Mouse (Mus musculus) c-Kit-positive CD71-positive TER-119-negative erythroid progenitor cells, embryonic 14.5 days (primary cell): Measurements from ENCODE around the gene Th.

ENCODE experiments used
- DNase-seq: peaks from one replicate; pipeline ENCODE4 v3.0.0-alpha.2; 2013; ENCODE audit warnings: low read depth

The Th gene

DNA sequence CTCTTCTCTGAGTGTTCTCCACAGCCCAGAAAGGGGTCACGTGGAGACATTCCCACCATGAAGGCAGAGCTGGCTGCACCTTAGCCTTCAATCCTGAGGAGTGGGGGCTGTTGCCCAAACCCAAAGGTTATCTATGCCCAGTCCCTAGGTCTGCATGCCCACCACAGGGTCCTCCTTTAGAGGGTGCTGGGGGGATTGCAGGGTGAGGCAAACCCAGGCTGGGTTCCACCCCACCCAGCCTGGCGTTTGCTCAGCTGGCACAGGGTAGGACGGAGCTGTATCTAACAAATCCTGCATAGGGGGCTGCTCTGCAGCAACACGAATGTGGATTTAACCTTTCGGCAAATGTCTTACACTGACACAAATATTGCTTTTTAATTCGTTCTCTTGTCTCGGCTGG, 29.2 kb downstream of the Th start:
- DNase-seq, result no peak

DNA sequence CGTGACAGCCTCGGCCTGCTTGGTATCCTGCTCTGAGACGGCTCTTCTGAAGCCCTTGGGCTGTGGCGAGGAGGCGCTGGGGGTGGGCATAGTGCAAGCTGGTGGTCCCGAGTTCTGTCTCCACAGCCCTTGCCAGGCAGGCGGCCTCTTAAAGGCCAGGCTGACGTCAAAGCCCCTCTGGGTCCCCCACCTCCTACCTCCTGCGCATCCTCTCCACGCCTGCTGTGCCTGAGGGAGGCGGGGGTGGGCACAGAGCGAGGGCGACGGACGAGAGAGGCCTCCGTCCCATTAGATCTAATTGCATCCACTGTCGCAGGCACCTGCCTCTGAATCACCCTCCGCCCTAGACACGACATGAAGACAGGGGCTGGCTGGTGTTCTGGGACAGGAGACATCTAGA, 31.1 kb downstream of the Th start:
- no peak for DNase-seq

DNA sequence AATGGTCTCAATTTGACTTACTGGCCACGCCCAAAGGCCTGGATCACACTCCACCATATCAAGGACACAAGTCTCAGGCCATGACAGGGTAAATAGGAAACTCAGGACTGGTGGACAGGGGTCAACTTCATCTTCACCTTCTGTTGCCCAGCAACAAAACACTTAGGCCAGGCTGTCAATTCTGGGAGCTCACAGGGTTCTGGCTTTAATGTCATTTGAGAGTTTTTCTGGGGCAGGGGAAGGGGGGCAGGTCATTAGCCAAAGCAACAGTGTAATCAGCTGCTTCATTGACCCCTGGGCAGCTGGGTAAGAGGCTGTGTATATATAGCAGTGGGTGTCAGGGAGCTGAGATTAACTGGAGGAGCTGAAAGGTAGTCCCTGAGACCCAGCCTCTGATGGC, 33.5 kb downstream of the Th start:
- no peak for DNase-seq

DNA sequence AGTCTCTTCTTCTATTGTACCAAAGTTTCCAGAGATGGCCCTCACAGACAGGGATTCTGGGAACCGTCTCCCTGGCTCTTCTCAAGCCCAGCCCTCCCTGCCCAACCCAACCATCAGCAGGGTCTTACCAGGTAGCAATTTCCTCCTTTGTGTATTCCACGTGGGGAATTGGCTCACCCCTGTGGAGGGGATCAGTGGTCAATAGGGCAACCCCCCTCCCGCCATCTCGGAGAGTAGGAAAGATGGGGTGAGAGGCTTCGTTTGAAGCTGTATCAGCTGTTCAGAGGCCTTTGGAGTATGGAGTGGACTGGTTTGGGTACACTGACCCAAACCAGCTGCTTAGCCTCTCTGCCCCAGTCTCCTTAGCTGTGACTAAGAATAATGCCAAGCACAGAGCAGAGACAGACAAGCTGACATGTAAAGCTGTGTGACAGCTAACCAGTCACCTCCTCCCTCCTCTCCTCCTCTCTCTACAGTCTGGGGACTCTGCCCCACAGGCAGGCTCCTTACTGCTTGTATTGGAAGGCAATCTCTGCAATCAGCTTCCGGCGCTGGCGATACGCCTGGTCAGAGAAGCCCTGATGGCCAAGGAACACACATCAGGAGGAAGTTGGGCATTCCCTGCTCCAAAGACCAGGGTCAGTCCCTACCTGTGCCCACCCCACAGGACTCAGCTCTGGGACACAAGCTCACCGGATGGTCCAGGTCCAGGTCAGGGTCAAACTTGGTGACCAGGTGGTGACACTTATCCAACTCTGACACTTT, 34.8 kb downstream of the Th start:
- DNase-seq, result no peak

DNA sequence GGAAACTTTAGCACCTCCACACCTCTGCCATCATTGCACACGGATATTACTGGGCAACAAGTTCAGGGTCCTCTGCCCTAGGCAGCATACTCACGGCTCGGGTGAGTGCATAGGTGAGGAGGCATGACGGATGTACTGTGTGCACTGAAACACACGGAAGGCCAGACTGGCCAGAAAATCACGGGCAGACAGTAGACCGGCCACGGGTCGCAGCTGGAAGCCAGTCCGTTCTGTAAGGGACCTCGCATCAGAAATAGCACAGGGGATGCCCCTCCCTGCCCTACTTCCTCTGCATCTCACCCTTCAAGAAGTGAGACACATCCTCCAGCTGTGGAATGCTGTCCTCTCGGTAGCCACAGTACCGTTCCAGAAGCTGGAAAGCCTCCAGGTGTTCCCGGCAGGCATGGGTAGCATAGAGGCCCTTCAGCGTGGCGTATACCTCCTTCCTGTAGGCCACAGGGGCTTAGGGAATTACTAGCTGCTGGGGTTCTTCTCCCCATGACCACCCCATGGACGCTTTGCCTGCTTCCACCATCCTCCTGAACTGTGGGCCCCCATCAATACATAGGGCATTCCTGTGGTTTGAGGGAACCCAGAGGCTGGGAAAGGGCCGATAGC, 35.6 kb downstream of the Th start:
- no peak for DNase-seq

DNA sequence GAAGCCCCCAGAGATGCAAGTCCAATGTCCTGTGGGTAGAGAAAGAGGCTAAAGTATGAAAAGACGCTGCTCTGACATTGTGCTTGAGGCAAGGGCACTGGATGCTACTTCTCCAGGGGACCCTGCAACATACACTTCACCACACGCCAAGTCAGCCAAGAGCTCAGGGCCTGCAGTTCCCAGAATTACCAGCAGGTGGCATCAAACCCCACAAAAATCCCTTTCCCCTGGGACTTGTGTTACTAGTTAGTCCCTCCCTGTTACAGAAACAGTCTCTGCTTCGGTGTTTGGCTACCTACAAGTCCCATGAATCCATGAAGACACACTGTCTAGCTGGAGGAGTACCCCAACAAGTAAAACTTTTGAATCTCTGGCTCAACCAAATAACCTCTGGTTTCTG, 36.3 kb downstream of the Th start:
- DNase-seq, result peak; percentile 63

DNA sequence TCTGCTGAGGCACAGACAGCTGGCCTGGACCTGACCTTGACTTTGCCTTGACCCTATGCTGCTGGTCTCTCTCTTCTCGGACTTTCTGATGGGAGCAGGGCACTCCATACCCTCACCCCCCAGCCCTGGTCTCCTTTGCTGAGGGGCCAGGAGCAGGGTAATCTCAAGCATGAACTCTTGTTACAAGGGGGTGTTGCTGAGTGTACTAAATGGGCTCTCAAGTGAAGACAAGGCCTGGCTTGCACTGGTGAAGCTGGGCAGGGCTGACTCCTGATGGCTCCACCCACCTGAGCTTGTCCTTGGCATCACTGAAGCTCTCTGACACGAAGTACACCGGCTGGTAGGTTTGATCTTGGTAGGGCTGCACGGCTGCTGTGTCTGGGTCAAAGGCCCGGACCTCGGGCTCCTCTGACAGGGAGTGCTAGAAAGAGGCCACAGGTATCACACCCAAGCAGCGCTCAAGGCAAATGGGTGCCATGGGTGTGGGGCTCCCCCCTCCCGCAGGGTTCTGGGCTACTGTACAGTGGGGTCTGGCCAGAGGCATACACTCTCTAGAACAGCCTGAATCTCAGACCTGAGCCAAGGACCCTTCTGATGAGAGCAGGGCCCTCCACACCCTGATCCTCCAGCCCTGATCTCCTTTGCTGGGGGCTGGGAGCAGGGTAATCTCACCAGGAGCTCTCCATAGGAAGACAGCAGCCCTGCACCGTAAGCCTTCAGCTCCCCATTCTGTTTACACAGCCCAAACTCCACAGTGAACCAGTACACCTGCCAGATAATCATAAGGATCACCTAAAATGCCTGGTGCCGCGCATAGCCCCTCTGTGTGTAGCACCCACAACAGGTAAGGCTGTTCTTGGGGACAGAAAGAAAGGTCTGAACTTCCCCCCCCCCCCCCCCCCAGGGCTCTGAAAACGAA, 36.9 kb downstream of the Th start:
- DNase-seq, result no peak

DNA sequence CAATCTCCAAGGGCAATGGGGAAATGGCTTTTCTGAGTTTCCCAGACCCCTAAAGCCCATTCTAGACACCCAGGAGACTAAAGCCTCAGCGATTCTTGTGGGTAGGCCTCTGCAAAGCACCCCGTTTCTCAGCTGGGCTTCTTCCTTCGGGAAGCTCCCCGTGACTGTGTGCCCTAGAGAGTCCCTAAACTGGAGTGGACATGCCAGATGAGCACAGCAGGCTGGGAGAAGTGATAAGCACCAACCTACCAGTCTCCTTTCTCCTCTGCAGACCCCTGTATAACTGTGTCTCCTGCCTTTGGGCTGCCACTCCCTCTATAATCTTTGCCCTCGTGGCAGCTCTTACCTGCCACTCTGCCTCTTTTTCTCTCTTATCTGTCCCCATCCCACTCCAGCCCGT, 37.6 kb downstream of the Th start:
- no peak for DNase-seq

DNA sequence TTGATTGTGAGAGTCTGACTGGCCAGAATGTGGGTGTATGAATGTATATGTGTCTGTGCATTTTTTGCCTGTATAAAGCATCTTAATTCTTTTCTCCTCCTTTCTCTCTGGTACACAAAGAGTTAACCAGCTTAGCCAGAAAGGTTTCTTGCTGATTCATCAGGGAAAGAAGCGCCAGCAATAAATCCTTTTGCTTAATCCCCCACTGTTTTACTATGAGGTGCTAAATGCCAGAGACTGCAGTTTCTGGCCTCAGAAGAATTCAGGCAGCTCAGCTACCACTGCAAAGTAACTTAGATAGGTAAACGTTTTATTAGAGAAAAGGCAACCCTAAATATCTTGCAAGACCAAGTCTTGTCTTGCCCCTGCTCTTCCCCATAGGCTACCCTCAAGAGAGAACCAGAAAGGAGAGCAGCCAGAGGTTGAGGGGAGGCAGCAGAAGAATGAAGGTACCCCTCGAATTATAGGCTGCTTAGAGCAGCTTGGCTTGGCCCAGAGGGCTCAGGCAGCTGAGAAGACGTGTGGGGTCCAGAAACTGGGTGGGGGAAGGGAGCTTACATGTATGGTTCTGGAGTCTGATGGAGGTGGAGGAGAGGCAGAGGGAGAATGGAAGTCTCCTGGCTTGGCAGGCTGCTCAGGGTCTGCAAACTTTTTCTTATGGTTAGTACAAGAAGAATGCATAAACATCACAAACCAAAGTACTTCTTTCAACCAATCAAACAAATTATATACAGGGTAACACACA, 61.3 kb downstream of the Th start:
- DNase-seq, result no peak

DNA sequence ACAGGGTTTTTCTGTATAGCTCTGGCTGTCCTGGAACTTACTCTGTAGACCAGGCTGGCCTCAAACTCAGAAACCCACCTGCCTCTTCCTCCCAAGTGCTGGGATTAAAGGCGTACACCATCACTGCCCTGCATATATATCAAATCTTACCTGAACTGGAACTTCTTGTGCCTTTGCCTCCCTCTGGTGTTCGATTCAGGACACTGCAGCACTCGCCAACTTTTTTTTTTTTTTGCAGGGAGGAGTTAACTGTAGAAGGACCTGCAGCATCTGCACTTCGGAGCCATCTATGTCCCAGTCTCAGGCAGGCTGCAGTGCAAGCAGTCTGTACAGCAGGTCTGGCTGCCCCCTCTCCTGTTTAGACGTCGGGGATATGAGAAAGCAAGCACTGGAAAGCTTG, 80.2 kb downstream of the Th start:
- peak; percentile 24 for DNase-seq
